Mouse (Mus musculus): ENCODE measurements around the gene Zfp618.

DNA sequence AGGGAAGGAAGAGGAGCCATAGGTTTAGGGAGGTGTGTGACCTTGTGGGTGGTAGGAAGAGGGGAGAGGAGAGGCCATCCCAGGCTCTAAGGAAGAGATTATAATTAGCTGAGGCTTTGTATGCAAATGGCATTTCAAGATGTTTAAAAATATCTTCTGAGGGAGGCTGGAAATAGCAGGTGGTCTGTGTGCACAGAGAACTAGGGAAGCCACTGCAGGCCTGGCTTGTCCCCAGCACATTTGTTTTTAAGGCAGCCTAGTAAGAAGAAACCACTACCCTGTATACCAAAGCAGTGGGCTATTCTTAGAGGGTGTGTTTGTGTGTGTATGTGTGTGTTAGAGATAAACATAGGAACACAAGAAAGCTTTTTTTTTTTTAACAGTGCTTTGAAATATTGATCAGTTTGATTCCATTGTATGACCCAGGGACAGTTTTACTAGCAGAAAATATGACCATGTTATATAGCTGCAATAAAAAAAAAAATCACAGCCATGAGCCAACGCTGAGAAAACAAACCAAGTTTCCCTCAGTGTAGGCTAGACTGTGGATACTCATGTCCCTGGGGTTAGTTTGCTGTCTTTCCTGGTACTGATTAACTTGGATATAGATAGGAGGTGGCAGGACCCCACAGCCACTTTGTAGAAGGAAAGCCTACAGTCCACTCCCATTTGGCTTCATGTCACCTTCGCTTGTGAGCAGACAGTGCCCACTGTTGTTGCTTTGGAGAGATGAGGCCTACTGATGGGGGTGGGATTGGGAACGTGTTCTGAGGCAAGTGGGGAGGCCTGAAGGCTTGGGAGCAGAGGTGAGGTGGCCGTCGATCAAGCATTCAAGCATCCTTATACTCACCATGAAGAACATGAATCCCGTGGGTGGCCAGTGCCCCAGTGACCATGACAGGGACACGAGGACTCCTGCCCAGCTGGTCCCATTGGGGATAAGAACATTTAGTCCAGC is 41.1 kb downstream of the Zfp618 start:
- TF ChIP-seq POLR2A (IDR thresholded peaks at IDR 0.05; ENCODE audit: insufficient read depth, low read depth, low read length) (no peak), CTCF (IDR thresholded peaks at IDR 0.05; ENCODE audit: insufficient read depth, low read depth, low read length) (no peak)
